Mouse (Mus musculus): ENCODE measurements around the gene Scgb1c1. TPM values are rescaled to one million over a fixed set of nuclear protein-coding genes. Genes with fewer than 3 reads are reported as not detected.
"Not testable (repeated sequence)": the region's sequence is repeated elsewhere in the genome, so short reads cannot be mapped to it uniquely, and the experiment has no call there.

The Scgb1c1 gene
- total RNA-seq, 1 experiment: not detected

DNA sequence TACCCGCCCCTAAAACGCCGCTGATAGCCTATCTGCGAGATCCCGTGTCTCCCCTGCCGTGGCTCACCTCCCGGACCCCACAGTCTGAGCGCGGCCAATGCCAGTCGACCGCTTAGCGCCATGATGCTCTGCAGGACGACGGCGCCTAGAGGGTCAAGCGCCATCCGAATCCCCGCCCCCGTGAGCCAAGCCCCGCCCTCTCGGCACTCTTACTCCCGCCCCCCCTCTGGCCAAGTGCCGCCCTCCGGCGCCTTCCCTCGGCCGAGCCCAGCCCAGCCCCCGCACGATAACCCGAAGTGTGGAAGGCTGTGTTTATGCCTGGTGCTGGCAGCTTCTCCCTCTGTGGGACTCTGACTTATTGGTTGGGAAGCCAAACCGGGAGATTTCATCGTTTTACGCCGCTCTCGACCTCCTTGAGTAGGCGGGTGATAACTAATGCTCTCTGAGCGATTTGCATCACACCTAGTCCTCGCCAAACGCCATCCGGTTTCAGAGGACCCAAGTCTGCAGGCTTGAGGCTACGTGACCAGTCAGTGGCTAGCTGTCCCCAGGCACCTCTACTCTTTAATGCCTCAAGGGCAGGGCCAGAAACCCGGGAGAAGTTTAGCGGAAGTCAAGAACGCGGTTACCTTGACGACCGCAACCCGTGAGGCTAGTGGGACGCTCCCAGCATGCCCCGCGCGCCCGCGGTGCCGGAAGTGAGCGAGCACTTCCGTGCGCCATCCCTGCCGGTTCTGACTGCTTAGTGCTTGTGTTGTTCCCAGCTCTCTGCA lies 36.5 kb downstream of the Scgb1c1 start, which contains the start of the genes Psmd13 and Sirt3:
Gene Psmd13, plus strand, starts transcription at position 273 of the 773 bp plus-strand sequence.
Gene Sirt3, minus strand, starts transcription at position 614 of the 773 bp plus-strand sequence.
- H3K27ac ChIP-seq (ENCODE audit: insufficient read depth, low read depth, low read length, poor library complexity, severe bottlenecking): peak within 1 kb of the TSS; percentile 78
- peak within 1 kb of the TSS; percentile 89 for H3K9ac ChIP-seq (ENCODE audit: insufficient read depth, low read depth, low read length, poor library complexity, severe bottlenecking)
- peak; percentile 55; the same call in 1 of the 2 replicates for TF ChIP-seq HCFC1 (IDR thresholded peaks at IDR 0.05; ENCODE audit: borderline replicate concordance, insufficient read depth, low read length)
- no peak for TF ChIP-seq ZC3H11A (IDR thresholded peaks at IDR 0.05; ENCODE audit: borderline replicate concordance, low read depth, low read length)
- peak within 1 kb of the TSS; percentile 83 to 95 for H3K4me3 ChIP-seq (ENCODE audit: insufficient read depth in 1 of 2, low read depth in 1 of 2, low read length in 2 of 2, poor library complexity in 1 of 2, severe bottlenecking in 1 of 2)
- H3K9me3 ChIP-seq (ENCODE audit: control insufficient read depth, insufficient read depth, low read depth, low read length): no peaks in the 10 kb centered on the region
- peak; percentile 91 for DNase-seq (ENCODE audit: low read depth, low spot score)
- in situ Hi-C loops (cut with MboI; ENCODE audit: low sequenced_read_pairs in 2 of 2, unreplicated experiment in 2 of 2): no loop called here
- H3K36me3 ChIP-seq (ENCODE audit: control insufficient read depth, insufficient read depth, low read length, poor library complexity, severe bottlenecking): peaks cover 14% of the 10 kb centered on the region
- 0 out of 4 replicates have a peak, but pooled peaks cover 0 to 3% of the 10 kb centered on the region in 2 experiments for H3K4me1 ChIP-seq (ENCODE audit: control insufficient read depth in 2 of 2, insufficient read depth in 2 of 2, low read length in 2 of 2, poor library complexity in 1 of 2)

- in situ Hi-C loops (cut with MboI; ENCODE audit: low sequenced_read_pairs in 2 of 2, unreplicated experiment in 2 of 2): no loop called here
- Histone ChIP-seq H3K9me3 (ENCODE audit: control insufficient read depth, insufficient read depth, low read depth, low read length) (no peaks in the 10 kb centered on the region), H3K36me3 (ENCODE audit: control insufficient read depth, insufficient read depth, low read length, poor library complexity, severe bottlenecking) (peaks cover 18% of the 10 kb centered on the region), H3K9ac (ENCODE audit: insufficient read depth, low read depth, low read length, poor library complexity, severe bottlenecking) (peak overlapping the region; percentile 89), H3K4me1 (ENCODE audit: control insufficient read depth in 2 of 2, insufficient read depth in 2 of 2, low read length in 2 of 2, poor library complexity in 1 of 2) (0 out of 4 replicates have a peak, but pooled peaks cover 0 to 3% of the 10 kb centered on the region in 2 experiments), H3K4me3 (ENCODE audit: insufficient read depth in 1 of 2, low read depth in 1 of 2, low read length in 2 of 2, poor library complexity in 1 of 2, severe bottlenecking in 1 of 2) (peak overlapping the region; percentile 83 to 95), H3K27ac (ENCODE audit: insufficient read depth, low read depth, low read length, poor library complexity, severe bottlenecking) (0 out of 2 replicates have a peak overlapping the region, but pooled peaks have one; percentile 45)
- DNase-seq (ENCODE audit: low read depth, low spot score): no peak
- TF ChIP-seq HCFC1 (IDR thresholded peaks at IDR 0.05; ENCODE audit: borderline replicate concordance, insufficient read depth, low read length) (peak; percentile 4; the same call in 1 of the 2 replicates), CHD2 (IDR thresholded peaks at IDR 0.05; ENCODE audit: low read depth, low read length) (no peak)
Observed at GRCm38 (mm10) chr7:140882469-140882803, 37.1 kb downstream of the Scgb1c1 start.

GRCm38 (mm10) chr7:140890636-140891035 lies 45.3 kb downstream of the Scgb1c1 start:
- not testable (repeated sequence) for H3K4me1 ChIP-seq (ENCODE audit: control insufficient read depth in 2 of 2, insufficient read depth in 2 of 2, low read length in 2 of 2, poor library complexity in 1 of 2); H3K4me3 ChIP-seq (ENCODE audit: insufficient read depth in 1 of 2, low read depth in 1 of 2, low read length in 2 of 2, poor library complexity in 1 of 2, severe bottlenecking in 1 of 2); H3K27ac ChIP-seq (ENCODE audit: insufficient read depth, low read depth, low read length, poor library complexity, severe bottlenecking); H3K9me3 ChIP-seq (ENCODE audit: control insufficient read depth, insufficient read depth, low read depth, low read length); DNase-seq (ENCODE audit: low read depth, low spot score)
- Histone ChIP-seq H3K36me3 (ENCODE audit: control insufficient read depth, insufficient read depth, low read length, poor library complexity, severe bottlenecking) (peaks cover 44% of the 10 kb centered on the region), H3K9ac (ENCODE audit: insufficient read depth, low read depth, low read length, poor library complexity, severe bottlenecking) (0 out of 2 replicates have a peak overlapping the region, but pooled peaks have one; percentile 27)
- in situ Hi-C loops (cut with MboI; ENCODE audit: low sequenced_read_pairs in 2 of 2, unreplicated experiment in 2 of 2): loop anchor here in 1 of 2 experiments (10.0 kb wide), 1 partner anchor 46 kb away; the partner anchor contains the start of genes Odf3 and Scgb1c1

DNA sequence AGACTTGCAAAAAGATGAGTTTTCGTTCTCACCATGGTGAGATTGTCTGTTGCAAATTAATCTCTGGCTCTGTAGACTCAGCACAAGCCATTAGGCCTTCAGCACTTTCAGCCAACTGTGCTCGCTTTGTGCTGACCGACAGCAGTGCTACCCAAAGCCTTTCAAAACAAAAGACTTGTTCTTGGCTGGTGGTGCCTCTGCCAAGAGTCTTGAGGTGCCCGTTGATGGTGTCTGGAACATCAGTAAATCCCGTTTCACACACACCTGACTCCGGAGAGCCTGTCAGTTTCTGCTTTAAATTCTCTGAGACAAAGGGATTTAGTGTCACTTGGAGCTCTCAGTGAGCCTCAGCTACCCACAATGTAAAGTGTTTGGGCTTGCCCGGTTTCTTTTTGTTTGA lies 48.7 kb downstream of the Scgb1c1 start:
- H3K9ac ChIP-seq (ENCODE audit: insufficient read depth, low read depth, low read length, poor library complexity, severe bottlenecking): no peak overlapping the region
- in situ Hi-C loops (cut with MboI; ENCODE audit: low sequenced_read_pairs in 2 of 2, unreplicated experiment in 2 of 2): loop anchor here in 1 of 2 experiments (10.0 kb wide), 1 partner anchor 49 kb away; the partner anchor contains the start of genes Odf3 and Scgb1c1
- H3K36me3 ChIP-seq (ENCODE audit: control insufficient read depth, insufficient read depth, low read length, poor library complexity, severe bottlenecking): peaks cover 50% of the 10 kb centered on the region
- no peaks in the 10 kb centered on the region for H3K9me3 ChIP-seq (ENCODE audit: control insufficient read depth, insufficient read depth, low read depth, low read length)
- TF ChIP-seq HCFC1 (IDR thresholded peaks at IDR 0.05; ENCODE audit: borderline replicate concordance, insufficient read depth, low read length): no peak
- TF ChIP-seq ZNF384 (IDR thresholded peaks at IDR 0.05; ENCODE audit: low read depth, low read length): no peak
- no peak for TF ChIP-seq MAFK (IDR thresholded peaks at IDR 0.05; ENCODE audit: insufficient read depth, low read depth, low read length)
- TF ChIP-seq ZC3H11A (IDR thresholded peaks at IDR 0.05; ENCODE audit: borderline replicate concordance, low read depth, low read length): no peak
- no peak for TF ChIP-seq CHD2 (IDR thresholded peaks at IDR 0.05; ENCODE audit: low read depth, low read length)
- H3K27ac ChIP-seq (ENCODE audit: insufficient read depth, low read depth, low read length, poor library complexity, severe bottlenecking): no peak overlapping the region
- H3K4me1 ChIP-seq (ENCODE audit: control insufficient read depth in 2 of 2, insufficient read depth in 2 of 2, low read length in 2 of 2, poor library complexity in 1 of 2): no peaks in the 10 kb centered on the region
- H3K4me3 ChIP-seq (ENCODE audit: insufficient read depth in 1 of 2, low read depth in 1 of 2, low read length in 2 of 2, poor library complexity in 1 of 2, severe bottlenecking in 1 of 2): no peak overlapping the region
- no peak for DNase-seq (ENCODE audit: low read depth, low spot score)

- H3K4me3 ChIP-seq (ENCODE audit: insufficient read depth in 1 of 2, low read depth in 1 of 2, low read length in 2 of 2, poor library complexity in 1 of 2, severe bottlenecking in 1 of 2): no peak overlapping the region
- in situ Hi-C loops (cut with MboI; ENCODE audit: low sequenced_read_pairs in 2 of 2, unreplicated experiment in 2 of 2): loop anchor here in 1 of 2 experiments (10.0 kb wide), 1 partner anchor 50 kb away; the partner anchor contains the start of genes Odf3 and Scgb1c1
- DNase-seq (ENCODE audit: low read depth, low spot score): no peak
- TF ChIP-seq ZC3H11A (IDR thresholded peaks at IDR 0.05; ENCODE audit: borderline replicate concordance, low read depth, low read length): no peak
- TF ChIP-seq MAFK (IDR thresholded peaks at IDR 0.05; ENCODE audit: insufficient read depth, low read depth, low read length): no peak
- TF ChIP-seq HCFC1 (IDR thresholded peaks at IDR 0.05; ENCODE audit: borderline replicate concordance, insufficient read depth, low read length): no peak
- no peak for TF ChIP-seq CHD2 (IDR thresholded peaks at IDR 0.05; ENCODE audit: low read depth, low read length)
- no peak for TF ChIP-seq ZNF384 (IDR thresholded peaks at IDR 0.05; ENCODE audit: low read depth, low read length)
- no peak overlapping the region for H3K9ac ChIP-seq (ENCODE audit: insufficient read depth, low read depth, low read length, poor library complexity, severe bottlenecking)
- no peak overlapping the region for H3K27ac ChIP-seq (ENCODE audit: insufficient read depth, low read depth, low read length, poor library complexity, severe bottlenecking)
- H3K9me3 ChIP-seq (ENCODE audit: control insufficient read depth, insufficient read depth, low read depth, low read length): no peaks in the 10 kb centered on the region
- no peaks in the 10 kb centered on the region for H3K4me1 ChIP-seq (ENCODE audit: control insufficient read depth in 2 of 2, insufficient read depth in 2 of 2, low read length in 2 of 2, poor library complexity in 1 of 2)
- H3K36me3 ChIP-seq (ENCODE audit: control insufficient read depth, insufficient read depth, low read length, poor library complexity, severe bottlenecking): peaks cover 48% of the 10 kb centered on the region
Observed at GRCm38 (mm10) chr7:140894611-140895010, 49.3 kb downstream of the Scgb1c1 start.

All from ES-E14 (cell line).